Mouse (Mus musculus): ENCODE data around the gene Phlda3. TPM values are rescaled to one million over a fixed set of nuclear protein-coding genes. Genes with fewer than 3 reads are reported as not detected.

The Phlda3 gene
- total RNA-seq, 2 experiments from 2014 or later, result not detected

Other genes starting within 250 kb of the Phlda3 start
- gene Nav1, start 158.8 kb upstream of the Phlda3 start, total RNA-seq (2015; ENCODE audit: low replicate concordance), result 1.5 and 1.7 TPM in 2 replicates
- 0.77 and 1.4 TPM in 2 replicates for gene Nav1, start 158.8 kb upstream of the Phlda3 start, total RNA-seq (2017; ENCODE audit: low replicate concordance)
- gene Csrp1, start 46.1 kb upstream of the Phlda3 start, total RNA-seq (2015; ENCODE audit: low replicate concordance), result 23.4 and 27.6 TPM in 2 replicates
- gene Csrp1, start 46.1 kb upstream of the Phlda3 start, total RNA-seq (2017; ENCODE audit: low replicate concordance), result 21.5 and 23.1 TPM in 2 replicates
- not detected in 2 replicates for gene Tnni1, start 13.3 kb downstream of the Phlda3 start, total RNA-seq (2015; ENCODE audit: low replicate concordance)
- not detected in 2 replicates for gene Tnni1, start 13.3 kb downstream of the Phlda3 start, total RNA-seq (2017; ENCODE audit: low replicate concordance)
- gene Lad1, start 52.5 kb downstream of the Phlda3 start, total RNA-seq (2015; ENCODE audit: low replicate concordance), result not detected in 2 replicates
- not detected in 2 replicates for gene Lad1, start 52.5 kb downstream of the Phlda3 start, total RNA-seq (2017; ENCODE audit: low replicate concordance)
- gene Tnnt2, start 70.2 kb downstream of the Phlda3 start, total RNA-seq (2015; ENCODE audit: low replicate concordance), result not detected in 2 replicates
- gene Tnnt2, start 70.2 kb downstream of the Phlda3 start, total RNA-seq (2017; ENCODE audit: low replicate concordance), result not detected in 2 replicates
- gene Pkp1, start 153.1 kb downstream of the Phlda3 start, total RNA-seq (2015; ENCODE audit: low replicate concordance), result not detected in 2 replicates
- not detected in 2 replicates for gene Pkp1, start 153.1 kb downstream of the Phlda3 start, total RNA-seq (2017; ENCODE audit: low replicate concordance)
- not detected in 2 replicates for gene Igfn1, start 240.2 kb downstream of the Phlda3 start, total RNA-seq (2015; ENCODE audit: low replicate concordance)
- gene Igfn1, start 240.2 kb downstream of the Phlda3 start, total RNA-seq (2017; ENCODE audit: low replicate concordance), result not detected in 2 replicates
- 17.9 and 24.5 TPM in 2 replicates for gene Tmem9, start 242.0 kb downstream of the Phlda3 start, total RNA-seq (2015; ENCODE audit: low replicate concordance)
- 16.9 and 22.3 TPM in 2 replicates for gene Tmem9, start 242.0 kb downstream of the Phlda3 start, total RNA-seq (2017; ENCODE audit: low replicate concordance)

Measured in erythroblast, adult 5-6 weeks (primary cell).